Mouse (Mus musculus) liver, postnatal 0 days (tissue): ENCODE data around the gene Luc7l2.

ENCODE experiments used
- CTCF ChIP-seq: sonication (generic); IDR thresholded peaks from 2 replicates; pipeline ENCODE4 v1.5.1; 2016; ENCODE audit warnings: antibody characterized with exemption, low read depth
- EP300 ChIP-seq: IDR thresholded peaks from 2 replicates; pipeline ENCODE4 v1.6.1; 2016; ENCODE audit warnings: antibody characterized with exemption, low read depth, mild to moderate bottlenecking

DNA sequence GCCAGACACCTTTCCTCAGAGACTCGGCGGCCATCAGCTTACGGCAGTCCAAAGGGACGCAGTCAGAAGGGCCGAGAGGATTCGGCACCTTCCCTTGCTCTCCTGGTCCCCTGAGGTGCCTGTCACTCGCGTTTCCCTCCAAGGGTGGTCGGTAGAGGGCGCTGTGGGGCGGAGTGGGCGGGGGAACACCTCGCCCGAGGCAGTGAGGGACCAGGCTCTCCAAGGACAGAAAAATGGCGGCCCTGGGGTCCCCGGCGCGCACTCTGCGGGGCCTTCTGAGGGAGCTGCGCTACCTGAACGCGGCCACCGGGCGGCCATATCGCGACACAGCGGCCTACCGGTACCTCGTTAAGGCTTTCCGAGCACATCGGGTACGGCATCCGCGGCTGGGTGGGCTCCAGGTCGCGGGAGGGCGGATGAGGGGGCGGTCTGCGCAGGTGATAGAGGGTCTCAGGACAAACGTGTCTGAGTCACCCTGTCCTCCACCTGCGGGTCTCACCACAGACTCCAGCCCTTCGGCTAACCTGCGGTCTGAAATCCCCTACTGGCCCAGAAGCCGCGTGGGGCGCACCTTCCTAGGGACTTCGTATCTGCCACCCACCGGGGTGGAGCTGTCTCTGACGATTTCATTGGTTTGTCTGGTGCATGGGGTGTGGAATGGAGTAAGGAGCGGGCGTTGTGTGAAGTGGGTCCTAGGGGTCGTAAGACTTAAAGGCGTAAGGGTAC, 16.3 kb upstream of the Luc7l2 start:
- TF ChIP-seq CTCF (peak; percentile 99), EP300 (no peak; the same call in 1 of the 2 replicates)
